Mouse (Mus musculus) adrenal gland (tissue): ENCODE results near the gene Prkg1.
"Not testable (repeated sequence)": the region's sequence is repeated elsewhere in the genome, so short reads cannot be mapped to it uniquely, and the experiment has no call there.

Source experiments
- intact Hi-C: fragments of 180-260 bp; cut with DNase I; formaldehyde crosslinking; loops from one replicate; pipeline ENCODE4 v1.15.1; 2025

Gene Prkg1

DNA sequence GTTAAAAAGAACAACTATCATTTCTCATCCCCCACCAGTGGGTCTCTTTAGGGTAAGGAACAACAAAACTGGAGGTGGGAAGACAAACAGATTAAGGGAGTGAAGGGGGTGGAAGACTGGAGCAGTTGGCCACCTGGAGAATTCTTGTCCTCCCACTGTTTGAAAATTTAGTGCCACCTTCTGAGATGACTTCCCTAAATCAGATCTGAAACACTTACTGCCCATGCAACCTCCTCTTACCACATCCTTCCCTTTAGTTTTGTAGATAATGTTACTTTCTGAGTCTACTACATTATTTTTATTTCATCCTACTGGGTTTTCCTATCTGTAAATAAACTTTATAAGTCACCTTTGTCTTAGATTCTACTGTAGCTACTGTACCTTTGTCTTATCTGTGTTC is 304.6 kb downstream of the Prkg1 start:
- intact Hi-C loops = no loop called here

DNA sequence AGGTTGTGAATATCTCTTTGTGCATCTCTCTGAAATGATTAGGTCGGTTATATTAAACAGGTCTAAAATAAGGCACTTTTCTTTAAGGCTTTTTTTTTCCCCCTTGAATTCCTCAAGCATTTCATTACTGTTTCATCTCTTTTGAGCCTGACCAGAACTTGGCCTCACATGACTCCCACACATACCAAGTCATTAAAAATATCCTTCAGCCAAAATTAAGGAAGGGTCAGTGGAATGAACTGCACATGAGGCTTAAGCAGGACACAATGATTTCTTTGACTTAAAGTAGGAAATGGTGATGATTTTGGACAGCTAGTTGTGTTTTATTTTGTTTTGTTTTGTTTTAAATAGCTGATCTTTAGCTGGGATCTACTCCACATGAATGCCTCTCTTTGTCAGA is 320.7 kb downstream of the Prkg1 start:
- intact Hi-C loops = no loop called here

- intact Hi-C loops = no loop called here
These were observed 322.5 kb downstream of the Prkg1 start for GRCm38 (mm10) chr19:31442311-31442710.

- intact Hi-C loops = no loop called here
These were observed 331.4 kb downstream of the Prkg1 start for GRCm38 (mm10) chr19:31433446-31433845.

DNA sequence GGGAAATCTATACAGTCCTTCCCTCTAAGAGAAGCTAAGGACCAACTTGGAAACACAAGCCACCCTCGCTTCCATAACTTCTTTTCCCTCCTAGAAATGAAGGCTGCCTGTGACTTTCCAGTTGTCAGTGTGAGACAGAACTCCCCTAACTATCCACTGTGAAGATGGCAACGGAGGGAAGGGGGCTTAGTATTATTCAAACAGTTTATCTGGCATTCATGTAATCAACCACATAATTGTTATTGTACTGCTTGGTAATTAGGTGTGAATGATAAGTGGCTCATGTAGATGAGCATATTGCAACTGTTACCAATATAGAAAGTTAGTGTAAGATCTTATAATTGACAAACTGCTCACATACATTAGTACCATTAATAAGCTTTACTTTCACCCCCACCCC is 333.4 kb downstream of the Prkg1 start:
- intact Hi-C loops = no loop called here

GRCm38 (mm10) chr19:31426142-31426541 is 338.7 kb downstream of the Prkg1 start:
- intact Hi-C loops = loop anchor here (10.0 kb wide), 1 partner anchor 329 kb away; no protein-coding TSS in a partner anchor

DNA sequence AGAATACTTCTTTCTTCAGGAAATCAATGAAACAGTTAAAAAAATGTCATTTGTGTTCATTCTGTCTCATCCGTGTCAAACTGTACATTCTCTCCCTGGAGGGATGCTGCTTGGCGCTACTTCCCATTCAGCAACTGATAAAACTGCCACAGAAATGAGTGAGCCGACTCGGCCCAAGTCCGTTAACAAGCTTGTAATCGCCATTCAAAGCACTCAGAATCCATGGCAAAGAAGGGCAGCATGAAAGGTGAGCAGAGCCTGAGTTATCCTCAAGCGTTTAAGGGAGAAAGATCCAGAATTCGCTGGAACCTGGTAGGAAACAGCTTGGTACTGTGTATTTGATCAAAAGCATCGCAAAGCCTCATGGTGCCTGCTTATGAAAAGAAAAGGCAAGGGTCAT is 339.6 kb downstream of the Prkg1 start:
- intact Hi-C loops = loop anchor here (10.0 kb wide), 1 partner anchor 330 kb away; no protein-coding TSS in a partner anchor

DNA sequence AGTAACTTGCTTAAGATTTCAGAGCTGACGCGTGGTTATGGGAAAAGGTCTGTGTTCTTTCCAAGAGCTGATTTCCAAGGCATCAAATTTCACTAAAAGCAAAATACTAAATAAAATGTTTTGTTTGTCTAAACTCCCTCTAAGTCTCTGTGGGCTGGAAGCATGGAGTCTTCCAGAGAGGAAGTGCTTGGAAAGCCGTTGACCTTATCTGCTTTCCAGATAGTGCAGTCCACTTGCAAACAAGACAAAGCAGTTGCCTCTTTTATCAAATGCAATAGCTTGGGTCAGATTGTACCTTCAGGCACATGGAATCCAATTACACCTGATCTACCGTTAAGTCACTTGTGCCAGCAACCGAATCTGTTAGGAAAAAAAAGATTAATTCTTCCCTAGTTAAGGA is 340.5 kb downstream of the Prkg1 start:
- intact Hi-C loops = loop anchor here (10.0 kb wide), 1 partner anchor 330 kb away; no protein-coding TSS in a partner anchor

DNA sequence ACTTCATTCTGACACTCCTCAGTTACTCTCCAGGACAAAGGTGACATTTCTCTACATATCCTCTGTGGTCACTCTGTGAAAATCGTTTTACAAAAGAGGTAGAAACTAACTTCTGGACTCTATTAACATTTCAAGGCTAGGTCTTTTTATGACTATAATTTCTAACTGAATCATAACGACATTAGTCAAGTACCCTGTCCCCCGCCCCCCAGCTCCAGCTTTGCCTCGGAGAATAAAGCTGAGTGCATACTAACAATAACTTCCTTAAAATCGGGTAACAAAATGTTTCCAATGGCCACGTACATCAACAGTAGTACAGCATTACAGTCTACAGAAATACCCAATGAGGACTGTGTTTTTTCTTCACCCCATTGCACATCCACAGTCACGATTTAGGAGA is 351.3 kb downstream of the Prkg1 start:
- intact Hi-C loops = no loop called here

GRCm38 (mm10) chr19:31396096-31396495 is 368.7 kb downstream of the Prkg1 start:
- intact Hi-C loops = no loop called here

DNA sequence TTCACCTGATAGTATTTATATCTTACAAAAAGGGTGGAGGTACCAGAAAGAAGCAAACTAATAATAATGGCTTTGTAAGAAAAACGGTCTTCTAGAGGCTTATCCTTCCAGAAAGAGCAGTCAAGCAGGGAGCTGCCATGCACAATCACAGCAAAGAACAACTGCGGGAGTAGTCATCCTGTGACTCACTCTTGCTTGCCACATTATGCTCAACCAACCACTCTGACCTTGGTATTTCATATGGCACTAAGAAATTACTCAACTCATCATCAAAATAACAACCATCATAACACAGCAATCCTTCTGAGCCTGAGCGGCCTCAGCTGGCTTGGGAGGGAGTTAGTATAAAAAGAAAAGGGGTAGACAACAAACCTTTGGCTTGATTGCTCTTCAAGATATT is 379.5 kb downstream of the Prkg1 start:
- intact Hi-C loops = no loop called here

DNA sequence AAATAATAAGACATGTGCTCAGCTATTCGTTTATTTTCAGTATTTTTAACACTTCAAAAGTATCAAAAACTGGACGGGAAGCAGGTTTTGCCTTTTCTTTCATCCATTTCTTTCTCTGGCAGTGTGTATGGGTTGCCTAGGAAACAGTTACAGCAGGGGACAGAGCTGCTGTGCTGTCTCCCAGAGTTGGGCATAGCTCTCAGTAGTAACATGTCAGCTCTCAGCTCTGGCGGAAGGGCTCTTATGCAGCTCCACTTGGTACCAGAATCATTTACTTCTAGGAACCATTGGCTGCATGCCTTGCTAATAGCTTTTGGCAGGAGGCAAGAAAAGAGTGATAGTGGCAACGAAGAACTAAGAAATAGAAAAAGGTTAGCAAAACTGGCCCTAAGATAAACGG is 381.0 kb downstream of the Prkg1 start:
- intact Hi-C loops = no loop called here

- intact Hi-C loops = no loop called here
These were observed 394.7 kb downstream of the Prkg1 start for GRCm38 (mm10) chr19:31370106-31370505.

GRCm38 (mm10) chr19:31369116-31369515 is 395.7 kb downstream of the Prkg1 start:
- intact Hi-C loops = no loop called here

GRCm38 (mm10) chr19:31362051-31362450 is 402.8 kb downstream of the Prkg1 start:
- intact Hi-C loops = loop anchor here (5.0 kb wide), 1 partner anchor 240 kb away; no protein-coding TSS in a partner anchor

DNA sequence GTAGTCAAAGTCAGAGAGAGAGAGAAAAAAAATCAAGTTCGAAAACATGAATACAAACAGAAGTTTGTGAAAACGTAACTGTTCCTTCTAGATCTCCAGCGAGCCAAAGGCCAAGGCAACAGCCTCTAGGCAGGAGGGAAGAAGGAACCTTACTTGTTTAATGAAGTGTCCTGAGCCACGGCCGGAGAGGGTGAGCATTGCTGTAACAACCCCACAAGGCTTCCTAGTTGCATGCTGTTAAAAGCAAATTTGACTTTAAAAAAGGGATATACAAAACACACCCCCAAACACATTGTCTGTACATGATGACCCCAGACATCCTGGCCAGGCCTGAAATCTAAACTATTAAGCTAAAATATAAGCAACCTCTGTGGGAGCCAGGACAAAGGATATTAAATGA is 403.3 kb downstream of the Prkg1 start:
- intact Hi-C loops = loop anchor here (5.0 kb wide), 1 partner anchor 241 kb away; no protein-coding TSS in a partner anchor

- intact Hi-C loops = loop anchor here (5.0 kb wide), 1 partner anchor 241 kb away; no protein-coding TSS in a partner anchor
These were observed 403.7 kb downstream of the Prkg1 start for GRCm38 (mm10) chr19:31361161-31361560.

DNA sequence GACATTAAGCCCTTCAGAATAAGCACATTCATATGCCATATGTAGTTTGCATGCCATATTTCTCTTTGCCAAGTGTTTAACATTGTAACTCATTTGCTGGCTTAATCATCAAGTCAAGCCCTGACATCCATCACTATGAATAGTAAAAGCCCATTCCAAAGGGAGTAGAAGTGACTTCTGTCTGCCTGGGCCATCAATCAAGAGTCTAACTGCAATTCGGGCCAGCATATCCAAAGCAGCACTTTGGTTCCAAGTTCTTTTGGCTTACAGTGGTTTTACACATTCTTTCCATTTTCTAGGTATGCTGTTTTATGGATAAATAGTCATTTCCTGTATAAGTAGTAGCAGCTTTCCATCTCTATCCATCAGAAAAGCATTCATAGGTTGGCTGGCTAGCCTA is 409.9 kb downstream of the Prkg1 start:
- intact Hi-C loops = no loop called here

DNA sequence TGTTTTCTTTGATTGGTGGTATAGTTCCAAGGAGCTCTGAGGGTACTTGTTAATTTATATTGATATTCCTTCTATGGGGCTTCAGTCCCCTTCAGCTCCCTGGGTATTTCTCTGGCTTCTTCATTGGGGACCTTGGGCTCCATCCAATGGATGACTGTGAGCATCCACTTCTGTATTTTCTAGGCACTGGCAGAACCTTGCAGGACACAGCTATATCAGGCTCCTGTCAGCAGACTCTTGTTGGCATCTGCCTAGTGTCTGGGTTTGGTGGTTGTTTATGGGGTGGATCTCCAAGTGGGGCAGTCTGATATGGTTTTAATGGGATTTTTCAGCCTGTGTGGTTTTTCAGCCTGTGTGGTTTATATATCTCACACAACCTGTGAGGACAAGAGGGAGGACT is 412.0 kb downstream of the Prkg1 start:
- intact Hi-C loops = not testable (repeated sequence)

- intact Hi-C loops = no loop called here
These were observed 413.0 kb downstream of the Prkg1 start for GRCm38 (mm10) chr19:31351796-31352195.

DNA sequence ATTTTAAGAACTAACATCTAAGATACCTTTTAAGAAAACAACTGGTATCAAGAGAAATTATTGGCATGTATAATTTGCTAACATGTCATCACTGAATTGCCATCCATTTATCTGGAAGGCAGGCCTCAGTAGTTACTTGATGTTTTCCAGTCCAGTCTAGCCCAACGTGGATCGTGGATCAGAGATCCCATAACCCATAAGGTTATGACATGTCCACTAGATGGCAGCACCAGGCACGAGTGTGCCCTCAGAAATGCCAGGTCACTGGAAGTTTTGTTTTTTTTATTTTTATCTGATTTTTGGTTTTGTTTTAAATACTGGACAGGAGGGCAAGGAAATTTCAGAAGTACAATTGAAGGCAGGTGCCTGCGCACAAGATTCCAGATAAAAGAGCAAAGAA is 422.7 kb downstream of the Prkg1 start:
- intact Hi-C loops = loop anchor here (2.0 to 10.0 kb wide), 3 partner anchors 193 to 405 kb away; no protein-coding TSS in a partner anchor

DNA sequence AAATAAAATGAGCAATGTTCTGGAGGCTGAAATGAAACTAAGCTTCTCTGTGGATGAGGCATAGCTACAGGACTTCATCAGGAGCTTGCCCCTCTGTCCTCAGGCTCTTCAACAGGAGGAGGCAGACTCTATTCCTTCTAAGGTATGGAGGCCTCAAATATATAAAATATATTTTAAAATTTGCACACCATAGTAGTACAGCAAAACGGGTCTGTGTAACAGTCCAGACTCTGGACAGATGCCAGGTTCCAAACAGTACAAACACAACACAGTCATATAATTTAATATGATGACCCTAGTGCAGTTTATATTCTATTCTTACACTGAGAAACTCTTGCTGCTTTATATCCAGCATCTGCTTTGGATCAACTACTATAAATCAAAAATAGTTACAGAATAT is 423.9 kb downstream of the Prkg1 start:
- intact Hi-C loops = loop anchor here (5.0 to 10.0 kb wide), 2 partner anchors 194 to 406 kb away; no protein-coding TSS in a partner anchor

DNA sequence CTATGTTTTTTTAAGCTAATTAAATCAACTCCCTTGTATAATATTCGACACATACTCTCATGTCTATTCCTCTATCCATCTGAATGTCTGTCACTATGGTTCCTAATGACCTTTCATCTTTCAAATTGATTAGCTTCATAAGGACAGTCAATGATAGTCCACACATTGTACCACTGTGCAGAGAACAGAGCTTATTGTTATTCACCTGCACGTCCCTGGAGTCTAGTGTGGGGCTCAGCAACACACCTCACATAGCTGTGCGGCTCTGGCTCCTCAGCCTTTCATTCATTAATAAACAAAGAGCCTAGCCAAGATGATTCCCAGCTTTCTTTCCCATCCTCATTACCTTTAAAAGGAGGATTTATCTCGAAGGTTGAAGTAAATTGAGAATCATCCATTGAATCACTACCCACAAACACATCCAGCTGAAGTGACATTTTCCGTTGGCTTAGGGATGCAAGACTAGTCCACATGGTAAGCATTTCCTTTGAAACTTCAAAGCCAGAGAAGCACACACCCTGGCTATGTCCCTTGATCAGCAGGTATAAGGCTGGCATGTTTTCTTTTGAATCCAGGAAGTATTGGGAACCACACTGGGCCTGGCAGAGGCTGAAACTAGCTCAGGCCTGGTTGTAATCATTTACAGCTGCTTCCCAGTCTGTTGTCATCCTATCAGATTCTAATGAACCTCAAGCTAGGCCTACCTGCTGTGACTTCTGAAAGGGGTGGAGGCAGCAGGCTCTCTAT is 426.3 kb downstream of the Prkg1 start:
- intact Hi-C loops = no loop called here
